Mouse (Mus musculus) lung, postnatal 0 days (tissue): ENCODE data around the gene Syt17. TPM values are rescaled to one million over a fixed set of nuclear protein-coding genes. Genes with fewer than 3 reads are reported as not detected.

Experiments used
- ATAC-seq: fragments of 200-750 bp; cut with Nextera tagmentation; 2 replicates; pipeline ENCODE4 v1.8.0; 2017; ENCODE audit warnings: moderate library complexity
- DNase-seq: peaks from one replicate; pipeline ENCODE4 v3.0.0-alpha.2; 2016; ENCODE audit warnings: low spot score
- H3K27ac ChIP-seq: fragments of 300-500 bp; sonication (generic); 2 replicates; pipeline ENCODE4 v1.5.1; 2014; ENCODE audit warnings: antibody characterized with exemption, mild to moderate bottlenecking, low read length, mixed read lengths
- H3K27me3 ChIP-seq: fragments of 300-500 bp; sonication (generic); replicated peaks from 2 replicates; pipeline ENCODE4 v1.6.1; 2014; ENCODE audit warnings: low read length, mixed read lengths; ENCODE audit not compliant: insufficient read depth
- H3K36me3 ChIP-seq: fragments of 300-500 bp; sonication (generic); 2 replicates; pipeline ENCODE4 v1.6.1; 2014; ENCODE audit warnings: low read length, mixed read lengths; ENCODE audit not compliant: insufficient read depth
- H3K4me1 ChIP-seq: fragments of 300-500 bp; sonication (generic); 2 replicates; pipeline ENCODE4 v1.6.1; 2014; ENCODE audit warnings: antibody characterized with exemption, low read depth, low read length, mixed read lengths; ENCODE audit not compliant: insufficient read depth
- H3K4me2 ChIP-seq: fragments of 300-500 bp; sonication (generic); replicated peaks from 2 replicates; pipeline ENCODE4 v1.6.1; 2014; ENCODE audit warnings: low read depth, mild to moderate bottlenecking, low read length, moderate library complexity, mixed read lengths
- H3K4me3 ChIP-seq: fragments of 300-500 bp; sonication (generic); 2 replicates; pipeline ENCODE4 v1.5.1; 2014; ENCODE audit warnings: low read depth, low read length
- H3K9ac ChIP-seq: fragments of 300-500 bp; sonication (generic); replicated peaks from 2 replicates; pipeline ENCODE4 v1.6.1; 2014; ENCODE audit warnings: low read depth, mild to moderate bottlenecking
- H3K9me3 ChIP-seq: fragments of 300-500 bp; sonication (generic); 2 replicates; pipeline ENCODE4 v1.6.1; 2016; ENCODE audit warnings: low read length, mixed read lengths
- CTCF ChIP-seq: IDR thresholded peaks from 2 replicates; pipeline ENCODE4 v1.5.1; 2016; ENCODE audit warnings: antibody characterized with exemption, mild to moderate bottlenecking
- EP300 ChIP-seq: IDR thresholded peaks from 2 replicates; pipeline ENCODE4 v1.6.1; 2016; ENCODE audit warnings: antibody characterized with exemption, mild to moderate bottlenecking, control low read depth
- WGBS: fragments of 180-500 bp; shearing (Covaris S2); extraction: QIAGEN DNeasy Blood & Tissue Kit; methylation state at CpG from one replicate; pipeline ENCODE4 v1.1.7; 2014; 5-methylcytosine and 5-hydroxymethylcytosine counted together
- polyA plus RNA-seq: library from polyadenylated mRNA; unstranded; fragments of >200 nt; fragmentation: Nextera tagmentation; extraction: Ambion mirVana; gene quantifications from 2 replicates; pipeline ENCODE4 v1.2.1, GENCODE M21; 2015

Syt17 gene
- polyA plus RNA-seq, 1 experiment from 2014 or later = 4.3 TPM

GRCm38 (mm10) chr7:118419491-118420180, 28.4 kb downstream of the Syt17 start:
- Histone ChIP-seq H3K4me1 (no peaks in the 10 kb centered on the region), H3K4me2 (no peak overlapping the region), H3K27me3 (no peaks in the 10 kb centered on the region), H3K4me3 (no peak overlapping the region), H3K9me3 (no peaks in the 10 kb centered on the region), H3K27ac (no peak overlapping the region), H3K9ac (no peak overlapping the region), H3K36me3 (no peaks in the 10 kb centered on the region)
- DNase-seq (no peak), ATAC-seq (no peak)
- 63% methylated on average over 6 of the region's 6 CpGs for whole genome bisulfite sequencing
- TF ChIP-seq EP300 (no peak), CTCF (no peak)

GRCm38 (mm10) chr7:118414183-118414582, 33.8 kb downstream of the Syt17 start:
- H3K27ac ChIP-seq = no peak overlapping the region
- no peak for ATAC-seq
- no peaks in the 10 kb centered on the region for H3K27me3 ChIP-seq
- DNase-seq = no peak
- H3K36me3 ChIP-seq = no peaks in the 10 kb centered on the region
- H3K9ac ChIP-seq = no peak overlapping the region
- no peak overlapping the region for H3K4me3 ChIP-seq
- H3K4me1 ChIP-seq = no peaks in the 10 kb centered on the region
- no peak overlapping the region for H3K4me2 ChIP-seq
- WGBS = 92% methylated on average over 3 of the region's 3 CpGs
- no peak for TF ChIP-seq EP300
- no peak for TF ChIP-seq CTCF
- H3K9me3 ChIP-seq = no peaks in the 10 kb centered on the region

- Histone ChIP-seq H3K4me1 (no peaks in the 10 kb centered on the region), H3K9me3 (no peaks in the 10 kb centered on the region), H3K36me3 (no peaks in the 10 kb centered on the region), H3K27me3 (no peaks in the 10 kb centered on the region), H3K9ac (no peak overlapping the region), H3K4me3 (no peak overlapping the region), H3K4me2 (no peak overlapping the region), H3K27ac (no peak overlapping the region)
- TF ChIP-seq EP300 = no peak
- no peak for TF ChIP-seq CTCF
- no peak for DNase-seq
- no peak for ATAC-seq
- 64% methylated on average over 3 of the region's 3 CpGs for WGBS
Measured at GRCm38 (mm10) chr7:118411877-118412276, 36.1 kb downstream of the Syt17 start.

- Histone ChIP-seq H3K27me3 (no peaks in the 10 kb centered on the region), H3K4me1 (no peaks in the 10 kb centered on the region), H3K27ac (no peak overlapping the region), H3K4me3 (no peak overlapping the region), H3K4me2 (no peak overlapping the region), H3K9me3 (no peaks in the 10 kb centered on the region), H3K36me3 (no peaks in the 10 kb centered on the region), H3K9ac (no peak overlapping the region)
- DNase-seq = no peak
- 28% methylated on average over 2 of the region's 2 CpGs for WGBS
- ATAC-seq = no peak
- no peak for TF ChIP-seq EP300
- peak; percentile 46 for TF ChIP-seq CTCF
Measured at GRCm38 (mm10) chr7:118409421-118409820, 38.6 kb downstream of the Syt17 start.

- H3K4me2 ChIP-seq = no peak overlapping the region
- H3K36me3 ChIP-seq = no peaks in the 10 kb centered on the region
- H3K27ac ChIP-seq = no peak overlapping the region
- no peak overlapping the region for H3K9ac ChIP-seq
- H3K27me3 ChIP-seq = no peaks in the 10 kb centered on the region
- no peaks in the 10 kb centered on the region for H3K4me1 ChIP-seq
- DNase-seq = no peak
- TF ChIP-seq EP300 (no peak), CTCF (no peak)
- ATAC-seq = no peak
- no peaks in the 10 kb centered on the region for H3K9me3 ChIP-seq
- no peak overlapping the region for H3K4me3 ChIP-seq
Measured at GRCm38 (mm10) chr7:118405251-118405650, 42.8 kb downstream of the Syt17 start.

GRCm38 (mm10) chr7:118402576-118403022, 45.4 kb downstream of the Syt17 start:
- no peak overlapping the region for H3K4me3 ChIP-seq
- 73% methylated on average over 3 of the region's 3 CpGs for WGBS

More at GRCm38 (mm10) chr7:118402576-118403022, 45.4 kb downstream of the Syt17 start:
- no peak overlapping the region for H3K9ac ChIP-seq
- H3K27ac ChIP-seq = no peak overlapping the region
- no peaks in the 10 kb centered on the region for H3K27me3 ChIP-seq
- H3K4me2 ChIP-seq = no peak overlapping the region
- no peaks in the 10 kb centered on the region for H3K36me3 ChIP-seq
- H3K9me3 ChIP-seq = no peaks in the 10 kb centered on the region
- H3K4me1 ChIP-seq = no peaks in the 10 kb centered on the region
- no peak for ATAC-seq
- TF ChIP-seq EP300 = no peak
- TF ChIP-seq CTCF = no peak
- no peak for DNase-seq
